Mouse (Mus musculus): Measurements from ENCODE around the gene Atg16l2. TPM values are rescaled to one million over a fixed set of nuclear protein-coding genes. Genes with fewer than 3 reads are reported as not detected.

Atg16l2 gene
- total RNA-seq, 1 experiment = 24.2 TPM

GRCm38 (mm10) chr7:101346991-101347390 lies 44.9 kb upstream of the Atg16l2 start:
- H3K36me3 ChIP-seq (ENCODE audit: control insufficient read depth, insufficient read depth, low read length, poor library complexity, severe bottlenecking) = peaks cover 1% of the 10 kb centered on the region; the same call in 1 of the 2 replicates
- in situ Hi-C loops (cut with MboI; ENCODE audit: low sequenced_read_pairs in 2 of 2, unreplicated experiment in 2 of 2) = no loop called here

DNA sequence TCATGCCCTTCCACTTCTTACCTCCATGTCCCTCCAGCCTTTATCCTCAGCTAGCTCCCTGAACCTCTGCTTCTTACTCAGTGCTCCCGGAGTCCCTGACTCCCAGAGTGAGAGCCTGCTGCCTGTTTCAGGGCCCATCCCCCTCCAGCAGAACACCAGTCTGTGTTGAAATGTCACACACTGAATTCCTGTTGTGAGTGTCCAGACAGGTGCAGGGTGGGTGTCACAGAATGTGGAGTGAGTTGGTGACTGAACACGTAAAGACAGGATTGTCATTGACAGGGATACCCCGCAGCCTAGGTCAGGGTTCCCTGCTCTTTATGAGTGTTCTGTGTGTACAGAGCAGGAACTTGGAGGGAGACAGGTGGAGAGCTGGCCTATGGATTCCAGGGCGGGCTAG lies 42.8 kb upstream of the Atg16l2 start:
- H3K27ac ChIP-seq (ENCODE audit: insufficient read depth, low read depth, low read length, poor library complexity, severe bottlenecking) = no peak overlapping the region
- H3K9me3 ChIP-seq (ENCODE audit: control insufficient read depth, insufficient read depth, low read depth, low read length) = no peaks in the 10 kb centered on the region
- in situ Hi-C loops (cut with MboI; ENCODE audit: low sequenced_read_pairs in 2 of 2, unreplicated experiment in 2 of 2) = no loop called here
- no peak overlapping the region for H3K4me3 ChIP-seq (ENCODE audit: insufficient read depth in 1 of 2, low read depth in 1 of 2, low read length in 2 of 2, poor library complexity in 1 of 2, severe bottlenecking in 1 of 2)
- peaks cover 5 to 36% of the 10 kb centered on the region in 2 experiments; a peak in 3 of 4 replicates for H3K4me1 ChIP-seq (ENCODE audit: control insufficient read depth in 2 of 2, insufficient read depth in 2 of 2, low read length in 2 of 2, poor library complexity in 1 of 2)
- no peak overlapping the region for H3K9ac ChIP-seq (ENCODE audit: insufficient read depth, low read depth, low read length, poor library complexity, severe bottlenecking)
- DNase-seq (ENCODE audit: low read depth, low spot score) = no peak
- peaks cover 1% of the 10 kb centered on the region; the same call in 1 of the 2 replicates for H3K36me3 ChIP-seq (ENCODE audit: control insufficient read depth, insufficient read depth, low read length, poor library complexity, severe bottlenecking)
- no peak for TF ChIP-seq ZC3H11A (IDR thresholded peaks at IDR 0.05; ENCODE audit: borderline replicate concordance, low read depth, low read length)
- TF ChIP-seq HCFC1 (IDR thresholded peaks at IDR 0.05; ENCODE audit: borderline replicate concordance, insufficient read depth, low read length) = no peak
- no peak for TF ChIP-seq CHD2 (IDR thresholded peaks at IDR 0.05; ENCODE audit: low read depth, low read length)
- no peak for TF ChIP-seq ZNF384 (IDR thresholded peaks at IDR 0.05; ENCODE audit: low read depth, low read length)
- TF ChIP-seq MAFK (IDR thresholded peaks at IDR 0.05; ENCODE audit: insufficient read depth, low read depth, low read length) = no peak

More at GRCm38 (mm10) chr7:101346991-101347390, 44.9 kb upstream of the Atg16l2 start:
- Histone ChIP-seq H3K4me1 (ENCODE audit: control insufficient read depth in 2 of 2, insufficient read depth in 2 of 2, low read length in 2 of 2, poor library complexity in 1 of 2) (peaks cover 5 to 32% of the 10 kb centered on the region in 2 experiments; a peak in 3 of 4 replicates), H3K27ac (ENCODE audit: insufficient read depth, low read depth, low read length, poor library complexity, severe bottlenecking) (no peak overlapping the region), H3K9me3 (ENCODE audit: control insufficient read depth, insufficient read depth, low read depth, low read length) (no peaks in the 10 kb centered on the region), H3K4me3 (ENCODE audit: insufficient read depth in 1 of 2, low read depth in 1 of 2, low read length in 2 of 2, poor library complexity in 1 of 2, severe bottlenecking in 1 of 2) (no peak overlapping the region), H3K9ac (ENCODE audit: insufficient read depth, low read depth, low read length, poor library complexity, severe bottlenecking) (no peak overlapping the region)
- TF ChIP-seq ZNF384 (IDR thresholded peaks at IDR 0.05; ENCODE audit: low read depth, low read length) (no peak), CHD2 (IDR thresholded peaks at IDR 0.05; ENCODE audit: low read depth, low read length) (no peak), MAFK (IDR thresholded peaks at IDR 0.05; ENCODE audit: insufficient read depth, low read depth, low read length) (no peak), HCFC1 (IDR thresholded peaks at IDR 0.05; ENCODE audit: borderline replicate concordance, insufficient read depth, low read length) (no peak), ZC3H11A (IDR thresholded peaks at IDR 0.05; ENCODE audit: borderline replicate concordance, low read depth, low read length) (no peak)
- no peak for DNase-seq (ENCODE audit: low read depth, low spot score)

DNA sequence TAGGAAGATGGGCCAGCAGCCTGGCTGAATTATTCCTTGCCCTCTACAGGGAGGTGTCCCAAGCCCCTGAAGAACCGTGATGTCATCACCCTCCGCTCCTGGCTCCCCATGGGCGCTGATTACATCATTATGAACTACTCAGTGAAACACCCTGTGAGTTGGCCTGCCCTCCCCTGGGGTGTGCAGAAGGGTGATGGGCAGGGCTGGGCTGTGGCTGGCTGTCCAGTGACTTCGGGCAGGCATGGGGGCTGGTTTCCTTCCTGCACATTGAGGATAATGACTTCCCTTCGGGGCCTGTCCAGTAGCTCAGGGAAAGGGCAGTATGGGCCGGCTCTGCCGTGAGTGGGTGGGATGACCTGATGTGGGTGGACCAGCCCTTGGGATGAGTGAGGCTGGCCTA lies 41.1 kb upstream of the Atg16l2 start:
- Histone ChIP-seq H3K36me3 (ENCODE audit: control insufficient read depth, insufficient read depth, low read length, poor library complexity, severe bottlenecking) (peaks cover 1% of the 10 kb centered on the region; the same call in 1 of the 2 replicates), H3K4me3 (ENCODE audit: insufficient read depth in 1 of 2, low read depth in 1 of 2, low read length in 2 of 2, poor library complexity in 1 of 2, severe bottlenecking in 1 of 2) (no peak overlapping the region), H3K9ac (ENCODE audit: insufficient read depth, low read depth, low read length, poor library complexity, severe bottlenecking) (no peak overlapping the region), H3K9me3 (ENCODE audit: control insufficient read depth, insufficient read depth, low read depth, low read length) (no peaks in the 10 kb centered on the region), H3K4me1 (ENCODE audit: control insufficient read depth in 2 of 2, insufficient read depth in 2 of 2, low read length in 2 of 2, poor library complexity in 1 of 2) (peaks cover 5 to 23% of the 10 kb centered on the region in 2 experiments; a peak in 3 of 4 replicates), H3K27ac (ENCODE audit: insufficient read depth, low read depth, low read length, poor library complexity, severe bottlenecking) (no peak overlapping the region)
- in situ Hi-C loops (cut with MboI; ENCODE audit: low sequenced_read_pairs in 2 of 2, unreplicated experiment in 2 of 2) = no loop called here
- DNase-seq (ENCODE audit: low read depth, low spot score) = no peak
- TF ChIP-seq CHD2 (IDR thresholded peaks at IDR 0.05; ENCODE audit: low read depth, low read length) (no peak), HCFC1 (IDR thresholded peaks at IDR 0.05; ENCODE audit: borderline replicate concordance, insufficient read depth, low read length) (no peak), ZNF384 (IDR thresholded peaks at IDR 0.05; ENCODE audit: low read depth, low read length) (no peak), MAFK (IDR thresholded peaks at IDR 0.05; ENCODE audit: insufficient read depth, low read depth, low read length) (no peak), ZC3H11A (IDR thresholded peaks at IDR 0.05; ENCODE audit: borderline replicate concordance, low read depth, low read length) (no peak)

DNA sequence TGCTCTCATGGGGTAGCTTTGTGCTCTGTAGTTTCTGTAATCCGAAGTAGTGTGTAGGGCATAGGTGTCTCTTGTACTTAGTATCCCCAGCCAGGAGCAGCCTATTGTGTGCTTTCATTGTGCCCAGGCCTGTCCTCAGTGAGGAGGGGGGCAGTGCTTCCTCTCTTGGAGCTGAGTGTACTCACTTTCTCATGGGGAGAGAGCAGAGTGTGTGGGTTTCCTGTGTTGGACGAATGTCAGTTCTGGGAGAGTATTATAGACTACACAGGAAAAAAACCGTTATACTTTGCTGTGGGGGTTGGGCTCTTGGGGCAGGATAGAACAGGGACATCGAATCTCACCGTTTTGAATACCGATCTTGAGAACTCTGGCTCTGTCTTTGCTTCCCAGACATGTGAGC lies 39.4 kb upstream of the Atg16l2 start:
- no peak for DNase-seq (ENCODE audit: low read depth, low spot score)
- in situ Hi-C loops (cut with MboI; ENCODE audit: low sequenced_read_pairs in 2 of 2, unreplicated experiment in 2 of 2) = no loop called here

More for the DNA sequence above, 39.4 kb upstream of the Atg16l2 start:
- no peak overlapping the region for H3K9ac ChIP-seq (ENCODE audit: insufficient read depth, low read depth, low read length, poor library complexity, severe bottlenecking)
- no peak overlapping the region for H3K27ac ChIP-seq (ENCODE audit: insufficient read depth, low read depth, low read length, poor library complexity, severe bottlenecking)
- no peak overlapping the region for H3K4me3 ChIP-seq (ENCODE audit: insufficient read depth in 1 of 2, low read depth in 1 of 2, low read length in 2 of 2, poor library complexity in 1 of 2, severe bottlenecking in 1 of 2)
- TF ChIP-seq HCFC1 (IDR thresholded peaks at IDR 0.05; ENCODE audit: borderline replicate concordance, insufficient read depth, low read length) (no peak), MAFK (IDR thresholded peaks at IDR 0.05; ENCODE audit: insufficient read depth, low read depth, low read length) (no peak), CHD2 (IDR thresholded peaks at IDR 0.05; ENCODE audit: low read depth, low read length) (no peak), ZNF384 (IDR thresholded peaks at IDR 0.05; ENCODE audit: low read depth, low read length) (no peak), ZC3H11A (IDR thresholded peaks at IDR 0.05; ENCODE audit: borderline replicate concordance, low read depth, low read length) (no peak)
- H3K9me3 ChIP-seq (ENCODE audit: control insufficient read depth, insufficient read depth, low read depth, low read length) = no peaks in the 10 kb centered on the region
- peaks cover 1% of the 10 kb centered on the region; the same call in 1 of the 2 replicates for H3K36me3 ChIP-seq (ENCODE audit: control insufficient read depth, insufficient read depth, low read length, poor library complexity, severe bottlenecking)
- peaks cover 3 to 18% of the 10 kb centered on the region in 2 experiments; a peak in 3 of 4 replicates for H3K4me1 ChIP-seq (ENCODE audit: control insufficient read depth in 2 of 2, insufficient read depth in 2 of 2, low read length in 2 of 2, poor library complexity in 1 of 2)
